Mouse (Mus musculus): ENCODE measurements around the gene Poc1a. TPM values are rescaled to one million over a fixed set of nuclear protein-coding genes. Genes with fewer than 3 reads are reported as not detected.

Gene Poc1a
- polyA plus RNA-seq, 1 experiment, result 32.6 TPM

- Histone ChIP-seq H3K27ac (ENCODE audit: insufficient read depth, low read length) (no peak overlapping the region), H3K4me3 (ENCODE audit: insufficient read depth, low read length) (no peak overlapping the region), H3K4me1 (ENCODE audit: control insufficient read depth, insufficient read depth, low read length) (peaks cover 7% of the 10 kb centered on the region)
- TF ChIP-seq POLR2A (IDR thresholded peaks at IDR 0.05; ENCODE audit: extremely low read depth, insufficient read depth, low read length) (no peak), CTCF (IDR thresholded peaks at IDR 0.05; ENCODE audit: extremely low read depth, insufficient read depth, low read length) (no peak)
Observed at GRCm38 (mm10) chr9:106272288-106272687, 8.6 kb upstream of the Poc1a start.

- Histone ChIP-seq H3K4me3 (ENCODE audit: insufficient read depth, low read length) (no peak overlapping the region), H3K27ac (ENCODE audit: insufficient read depth, low read length) (no peak overlapping the region)
Observed at GRCm38 (mm10) chr9:106273276-106273675, 7.6 kb upstream of the Poc1a start.

GRCm38 (mm10) chr9:106273791-106274190 is 7.1 kb upstream of the Poc1a start:
- H3K27ac ChIP-seq (ENCODE audit: insufficient read depth, low read length), result no peak overlapping the region
- no peak overlapping the region for H3K4me3 ChIP-seq (ENCODE audit: insufficient read depth, low read length)
- peaks cover 7% of the 10 kb centered on the region for H3K4me1 ChIP-seq (ENCODE audit: control insufficient read depth, insufficient read depth, low read length)
- TF ChIP-seq POLR2A (IDR thresholded peaks at IDR 0.05; ENCODE audit: extremely low read depth, insufficient read depth, low read length), result no peak
- TF ChIP-seq CTCF (IDR thresholded peaks at IDR 0.05; ENCODE audit: extremely low read depth, insufficient read depth, low read length), result no peak

More at GRCm38 (mm10) chr9:106273276-106273675, 7.6 kb upstream of the Poc1a start:
- H3K4me1 ChIP-seq (ENCODE audit: control insufficient read depth, insufficient read depth, low read length), result peaks cover 7% of the 10 kb centered on the region
- no peak for TF ChIP-seq CTCF (IDR thresholded peaks at IDR 0.05; ENCODE audit: extremely low read depth, insufficient read depth, low read length)
- TF ChIP-seq POLR2A (IDR thresholded peaks at IDR 0.05; ENCODE audit: extremely low read depth, insufficient read depth, low read length), result no peak

DNA sequence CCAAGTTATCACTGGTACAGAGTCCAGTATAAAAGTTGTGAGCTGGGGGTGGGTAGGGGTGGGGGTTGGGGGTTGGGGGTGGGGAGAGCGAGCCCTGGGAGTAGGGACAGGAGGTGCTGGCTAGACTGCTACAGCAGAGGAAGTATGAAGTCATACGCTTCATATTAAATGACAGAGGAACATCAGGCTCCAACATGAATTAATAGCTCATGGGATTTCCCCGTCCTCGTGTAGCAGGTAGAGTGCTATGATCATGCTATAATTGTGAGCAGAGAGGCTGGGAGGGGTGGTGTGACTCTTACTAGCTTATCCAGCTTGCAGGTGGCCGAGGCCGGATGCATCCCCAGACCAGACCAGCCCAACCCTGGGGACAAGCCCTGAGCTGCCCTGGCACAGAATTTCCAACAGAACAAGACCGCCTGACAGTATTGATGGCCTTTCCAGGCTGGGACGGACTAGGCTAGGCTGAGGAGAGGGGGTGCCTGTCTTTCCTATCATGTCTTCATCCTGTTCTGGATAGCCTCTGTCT is 6.1 kb upstream of the Poc1a start:
- Histone ChIP-seq H3K4me3 (ENCODE audit: insufficient read depth, low read length) (no peak overlapping the region), H3K27ac (ENCODE audit: insufficient read depth, low read length) (no peak overlapping the region), H3K4me1 (ENCODE audit: control insufficient read depth, insufficient read depth, low read length) (peaks cover 2% of the 10 kb centered on the region)
- no peak for TF ChIP-seq CTCF (IDR thresholded peaks at IDR 0.05; ENCODE audit: extremely low read depth, insufficient read depth, low read length)

GRCm38 (mm10) chr9:106275806-106276205 is 5.1 kb upstream of the Poc1a start:
- no peak for TF ChIP-seq POLR2A (IDR thresholded peaks at IDR 0.05; ENCODE audit: extremely low read depth, insufficient read depth, low read length)
- no peak for TF ChIP-seq CTCF (IDR thresholded peaks at IDR 0.05; ENCODE audit: extremely low read depth, insufficient read depth, low read length)
- peaks cover 1% of the 10 kb centered on the region; the same call in 1 of the 2 replicates for H3K4me1 ChIP-seq (ENCODE audit: control insufficient read depth, insufficient read depth, low read length)

DNA sequence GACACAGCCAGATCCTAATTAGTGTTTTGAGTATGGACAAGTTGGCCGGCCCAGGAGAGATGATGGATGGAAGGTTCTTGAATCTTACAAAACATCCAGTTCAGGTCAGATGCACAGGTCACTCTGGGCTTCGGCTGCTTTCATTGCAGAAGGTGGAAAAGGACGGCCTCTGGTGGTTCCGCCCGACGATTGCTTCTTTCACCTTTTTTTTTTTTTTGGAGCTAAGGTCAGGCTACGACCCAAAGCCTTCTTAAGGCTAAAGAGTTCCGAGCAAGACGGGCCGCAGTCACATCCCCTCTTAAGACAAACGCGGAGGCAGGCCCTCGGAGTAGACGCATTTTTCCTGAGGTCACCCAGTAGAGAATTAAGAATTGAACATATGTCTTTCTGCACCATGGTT is 475 bp upstream of the Poc1a start:
- Histone ChIP-seq H3K27ac (ENCODE audit: insufficient read depth, low read length) (peak overlapping the region; percentile 39; the same call in 1 of the 2 replicates), H3K4me1 (ENCODE audit: control insufficient read depth, insufficient read depth, low read length) (peaks cover 4% of the 10 kb centered on the region; the same call in 1 of the 2 replicates), H3K4me3 (ENCODE audit: insufficient read depth, low read length) (peak overlapping the region; percentile 58)
- no peak for TF ChIP-seq POLR2A (IDR thresholded peaks at IDR 0.05; ENCODE audit: extremely low read depth, insufficient read depth, low read length)
- peak; percentile 60 for TF ChIP-seq CTCF (IDR thresholded peaks at IDR 0.05; ENCODE audit: extremely low read depth, insufficient read depth, low read length)

More at GRCm38 (mm10) chr9:106275806-106276205, 5.1 kb upstream of the Poc1a start:
- Histone ChIP-seq H3K27ac (ENCODE audit: insufficient read depth, low read length) (no peak overlapping the region), H3K4me3 (ENCODE audit: insufficient read depth, low read length) (no peak overlapping the region)

GRCm38 (mm10) chr9:106282024-106282423 is 1.2 kb downstream of the Poc1a start:
- no peak overlapping the region for H3K4me3 ChIP-seq (ENCODE audit: insufficient read depth, low read length)
- H3K4me1 ChIP-seq (ENCODE audit: control insufficient read depth, insufficient read depth, low read length), result peaks cover 4% of the 10 kb centered on the region; the same call in 1 of the 2 replicates
- TF ChIP-seq POLR2A (IDR thresholded peaks at IDR 0.05; ENCODE audit: extremely low read depth, insufficient read depth, low read length) (no peak), CTCF (IDR thresholded peaks at IDR 0.05; ENCODE audit: extremely low read depth, insufficient read depth, low read length) (no peak)
- H3K27ac ChIP-seq (ENCODE audit: insufficient read depth, low read length), result no peak overlapping the region

- Histone ChIP-seq H3K4me1 (ENCODE audit: control insufficient read depth, insufficient read depth, low read length) (peaks cover 8% of the 10 kb centered on the region), H3K27ac (ENCODE audit: insufficient read depth, low read length) (no peak overlapping the region), H3K4me3 (ENCODE audit: insufficient read depth, low read length) (no peak overlapping the region)
- TF ChIP-seq CTCF (IDR thresholded peaks at IDR 0.05; ENCODE audit: extremely low read depth, insufficient read depth, low read length) (no peak), POLR2A (IDR thresholded peaks at IDR 0.05; ENCODE audit: extremely low read depth, insufficient read depth, low read length) (no peak)
Observed at GRCm38 (mm10) chr9:106287165-106287564, 6.3 kb downstream of the Poc1a start.

GRCm38 (mm10) chr9:106288864-106289263 is 8.0 kb downstream of the Poc1a start:
- peaks cover 21% of the 10 kb centered on the region for H3K4me1 ChIP-seq (ENCODE audit: control insufficient read depth, insufficient read depth, low read length)
- H3K4me3 ChIP-seq (ENCODE audit: insufficient read depth, low read length), result no peak overlapping the region
- no peak for TF ChIP-seq POLR2A (IDR thresholded peaks at IDR 0.05; ENCODE audit: extremely low read depth, insufficient read depth, low read length)
- peak; percentile 95 for TF ChIP-seq CTCF (IDR thresholded peaks at IDR 0.05; ENCODE audit: extremely low read depth, insufficient read depth, low read length)
- H3K27ac ChIP-seq (ENCODE audit: insufficient read depth, low read length), result no peak overlapping the region

DNA sequence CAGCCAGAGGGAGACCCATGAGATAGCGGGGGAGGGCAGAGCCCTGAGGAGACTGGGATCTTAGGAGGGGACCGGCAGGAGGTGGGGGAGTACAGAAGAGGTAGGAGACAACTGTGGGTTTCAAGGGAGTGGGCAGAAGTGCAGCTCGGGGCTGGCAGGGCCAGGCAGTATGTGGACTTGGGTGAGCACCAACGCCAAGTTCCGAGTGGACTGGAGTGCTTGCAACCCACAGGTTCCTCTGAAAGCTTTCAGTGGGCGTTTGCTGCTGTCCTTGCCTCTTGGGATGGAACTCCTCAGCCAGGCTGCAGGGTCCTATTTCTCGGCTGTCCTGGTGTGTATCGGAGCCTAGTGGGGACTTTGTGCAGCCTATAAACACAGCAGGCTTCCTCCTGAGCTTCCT is 9.0 kb downstream of the Poc1a start:
- Histone ChIP-seq H3K4me3 (ENCODE audit: insufficient read depth, low read length) (no peak overlapping the region), H3K4me1 (ENCODE audit: control insufficient read depth, insufficient read depth, low read length) (peaks cover 23% of the 10 kb centered on the region), H3K27ac (ENCODE audit: insufficient read depth, low read length) (peak overlapping the region; percentile 81)
- TF ChIP-seq CTCF (IDR thresholded peaks at IDR 0.05; ENCODE audit: extremely low read depth, insufficient read depth, low read length) (no peak), POLR2A (IDR thresholded peaks at IDR 0.05; ENCODE audit: extremely low read depth, insufficient read depth, low read length) (no peak)
